Mouse (Mus musculus): ENCODE measurements at regions not wholly inside any gene's neighbourhood (a gene's known extent, or its start where the extent isn't known, plus 50 kb on each side); places are given as distances from the start of the nearest gene placed in this dataset.

DNA sequence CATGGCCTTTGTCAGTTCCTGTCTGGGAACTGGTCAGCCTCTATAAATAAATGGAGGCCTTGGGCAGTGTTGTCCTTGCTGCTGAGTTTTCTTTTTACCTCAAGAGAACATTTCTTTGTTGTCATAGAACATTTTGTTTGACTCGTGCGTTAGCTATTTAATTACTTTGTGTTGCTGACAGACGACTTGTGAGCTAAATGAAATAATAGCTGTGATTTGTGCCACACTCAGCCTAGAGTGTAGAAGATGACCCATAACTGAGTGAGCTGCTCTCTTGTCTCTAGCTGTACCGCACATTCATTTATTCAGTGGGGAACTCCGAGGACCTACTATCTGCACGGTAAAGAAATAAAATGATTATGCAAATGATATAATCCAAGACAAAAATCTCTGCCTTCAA is 263.1 kb upstream of the Atp2b1 start:
- Histone ChIP-seq H3K9me3 (ENCODE audit: low read length) (no peaks in the 10 kb centered on the region), H3K36me3 (ENCODE audit: insufficient read depth, low read length) (no peaks in the 10 kb centered on the region), H3K4me1 (ENCODE audit: insufficient read depth, low read length) (no peaks in the 10 kb centered on the region), H3K27ac (ENCODE audit: low read depth, low read length) (no peak overlapping the region), H3K27me3 (ENCODE audit: insufficient read depth, low read length) (no peaks in the 10 kb centered on the region), H3K9ac (replicated peaks; ENCODE audit: low read length, poor library complexity, severe bottlenecking) (no peak overlapping the region), H3K4me3 (ENCODE audit: low read depth, low read length) (no peak overlapping the region), H3K4me2 (ENCODE audit: low read depth, low read length, poor library complexity, severe bottlenecking) (no peak overlapping the region)
- ATAC-seq (ENCODE audit: low FRiP score): no peak
- TF ChIP-seq CTCF (IDR thresholded peaks at IDR 0.05): no peak
- WGBS: 75% methylated on average over 6 of the region's 6 CpGs
- no peak for DNase-seq (ENCODE audit: low spot score)

DNA sequence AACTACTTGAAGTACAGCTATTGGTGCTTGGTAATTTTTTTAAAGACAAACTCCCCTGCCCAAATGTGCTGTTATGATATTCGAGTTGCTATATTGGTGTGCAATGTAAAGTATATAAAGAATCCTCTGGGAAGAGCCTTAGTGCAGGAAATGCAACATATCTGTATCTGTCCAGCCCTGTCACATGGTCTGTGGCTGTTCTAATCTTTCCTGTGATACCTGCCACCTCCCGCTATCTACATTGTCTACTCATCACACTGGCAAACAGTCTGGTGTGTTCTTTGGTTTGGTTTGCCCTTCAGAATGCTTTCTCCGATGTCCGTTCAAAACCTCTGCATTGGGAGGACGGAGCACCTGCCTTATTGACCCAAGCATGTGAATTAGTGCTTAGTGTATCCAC is 262.6 kb upstream of the Atp2b1 start:
- H3K36me3 ChIP-seq (ENCODE audit: insufficient read depth, low read length): no peaks in the 10 kb centered on the region
- no peak overlapping the region for H3K4me2 ChIP-seq (ENCODE audit: low read depth, low read length, poor library complexity, severe bottlenecking)
- no peak overlapping the region for H3K4me3 ChIP-seq (ENCODE audit: low read depth, low read length)
- H3K4me1 ChIP-seq (ENCODE audit: insufficient read depth, low read length): no peaks in the 10 kb centered on the region
- ATAC-seq (ENCODE audit: low FRiP score) (no peak), DNase-seq (ENCODE audit: low spot score) (no peak)
- H3K9ac ChIP-seq (replicated peaks; ENCODE audit: low read length, poor library complexity, severe bottlenecking): no peak overlapping the region
- H3K27ac ChIP-seq (ENCODE audit: low read depth, low read length): no peak overlapping the region
- H3K27me3 ChIP-seq (ENCODE audit: insufficient read depth, low read length): no peaks in the 10 kb centered on the region
- no peak for TF ChIP-seq CTCF (IDR thresholded peaks at IDR 0.05)
- 92% methylated on average over 5 of the region's 5 CpGs for WGBS
- H3K9me3 ChIP-seq (ENCODE audit: low read length): no peaks in the 10 kb centered on the region

DNA sequence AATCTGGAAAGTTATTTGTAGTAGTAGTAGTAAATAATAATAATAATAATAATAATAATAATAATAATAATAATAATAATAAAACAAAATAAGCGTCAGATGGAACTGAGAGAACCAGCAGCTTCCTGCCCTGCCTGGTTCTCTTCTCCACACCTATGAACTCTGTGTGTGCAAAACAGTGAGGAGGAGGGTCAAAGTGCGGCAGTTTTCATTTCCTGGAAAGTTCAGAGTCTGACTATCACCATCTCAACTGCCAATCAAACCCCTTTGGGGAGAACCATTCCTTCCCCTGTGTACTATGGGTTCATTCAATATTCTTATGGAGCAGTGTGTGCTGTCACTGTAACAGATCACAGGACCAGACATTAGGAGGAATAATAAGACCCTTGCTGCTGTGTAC is 262.1 kb upstream of the Atp2b1 start:
- Histone ChIP-seq H3K4me3 (ENCODE audit: low read depth, low read length) (no peak overlapping the region), H3K4me1 (ENCODE audit: insufficient read depth, low read length) (no peaks in the 10 kb centered on the region), H3K27ac (ENCODE audit: low read depth, low read length) (no peak overlapping the region), H3K4me2 (ENCODE audit: low read depth, low read length, poor library complexity, severe bottlenecking) (no peak overlapping the region), H3K27me3 (ENCODE audit: insufficient read depth, low read length) (no peaks in the 10 kb centered on the region), H3K9ac (replicated peaks; ENCODE audit: low read length, poor library complexity, severe bottlenecking) (no peak overlapping the region), H3K9me3 (ENCODE audit: low read length) (no peaks in the 10 kb centered on the region), H3K36me3 (ENCODE audit: insufficient read depth, low read length) (no peaks in the 10 kb centered on the region)
- 89% methylated on average over 2 of the region's 2 CpGs for WGBS
- ATAC-seq (ENCODE audit: low FRiP score) (no peak), DNase-seq (ENCODE audit: low spot score) (no peak)
- TF ChIP-seq CTCF (IDR thresholded peaks at IDR 0.05): no peak

DNA sequence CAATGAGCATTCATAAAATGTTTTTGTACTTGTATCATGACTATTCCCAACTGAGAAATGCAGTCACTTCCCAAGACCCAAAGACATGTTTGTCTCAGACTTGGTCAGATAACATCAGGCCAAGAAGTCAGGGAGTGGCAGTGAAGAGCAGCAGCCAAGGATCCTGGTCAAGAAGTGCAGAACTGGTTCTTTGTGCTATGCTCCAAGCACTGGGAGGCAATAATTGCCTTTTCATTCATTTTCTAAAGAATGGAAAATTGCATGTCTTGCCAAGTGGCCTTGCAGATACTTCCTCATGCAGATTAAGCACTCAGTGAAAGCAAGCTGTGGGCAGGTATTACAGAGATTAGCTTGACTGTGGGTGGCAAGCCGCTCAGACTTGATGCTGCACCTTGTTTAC is 253.5 kb upstream of the Atp2b1 start:
- Histone ChIP-seq H3K27me3 (ENCODE audit: insufficient read depth, low read length) (no peaks in the 10 kb centered on the region), H3K9me3 (ENCODE audit: low read length) (no peaks in the 10 kb centered on the region), H3K4me2 (ENCODE audit: low read depth, low read length, poor library complexity, severe bottlenecking) (no peak overlapping the region), H3K9ac (replicated peaks; ENCODE audit: low read length, poor library complexity, severe bottlenecking) (no peak overlapping the region), H3K27ac (ENCODE audit: low read depth, low read length) (no peak overlapping the region), H3K4me1 (ENCODE audit: insufficient read depth, low read length) (no peaks in the 10 kb centered on the region), H3K4me3 (ENCODE audit: low read depth, low read length) (no peak overlapping the region), H3K36me3 (ENCODE audit: insufficient read depth, low read length) (no peaks in the 10 kb centered on the region)
- ATAC-seq (ENCODE audit: low FRiP score) (no peak), DNase-seq (ENCODE audit: low spot score) (no peak)
- 24% methylated on average over 1 of the region's 1 CpGs for WGBS
- no peak for TF ChIP-seq CTCF (IDR thresholded peaks at IDR 0.05)

DNA sequence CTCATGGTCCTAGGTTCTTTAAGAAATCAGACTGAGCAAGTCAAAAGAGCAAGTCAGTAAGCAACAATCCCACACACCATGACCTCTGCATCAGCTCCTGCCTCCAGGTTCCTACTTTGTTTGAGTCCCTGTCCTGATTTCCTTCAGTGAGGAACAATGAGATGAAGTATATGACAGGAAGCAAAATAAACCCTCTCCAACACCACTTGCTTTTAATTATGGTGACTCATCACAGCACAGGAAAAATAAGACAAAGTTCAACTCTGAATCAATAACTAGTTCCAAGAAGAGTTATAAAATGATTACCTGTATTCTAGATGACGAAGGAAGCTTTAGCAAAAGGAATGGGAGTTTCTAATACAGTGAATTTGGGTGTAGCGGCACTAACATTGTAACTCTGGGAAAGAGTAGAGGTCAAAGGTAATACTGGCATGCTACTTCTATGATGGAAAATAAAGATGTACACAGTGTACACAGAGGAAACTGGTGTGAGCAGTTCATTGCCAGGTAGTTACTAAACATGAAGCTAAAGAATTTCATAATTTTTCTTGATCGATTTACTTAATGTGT is 248.2 kb upstream of the Atp2b1 start:
- ATAC-seq (ENCODE audit: low FRiP score) (no peak), DNase-seq (ENCODE audit: low spot score) (no peak)
- WGBS: 93% methylated on average over 3 of the region's 3 CpGs
- no peaks in the 10 kb centered on the region for H3K9me3 ChIP-seq (ENCODE audit: low read length)
- no peaks in the 10 kb centered on the region for H3K4me1 ChIP-seq (ENCODE audit: insufficient read depth, low read length)
- TF ChIP-seq CTCF (IDR thresholded peaks at IDR 0.05): no peak
- no peak overlapping the region for H3K9ac ChIP-seq (replicated peaks; ENCODE audit: low read length, poor library complexity, severe bottlenecking)
- no peak overlapping the region for H3K27ac ChIP-seq (ENCODE audit: low read depth, low read length)
- H3K4me2 ChIP-seq (ENCODE audit: low read depth, low read length, poor library complexity, severe bottlenecking): no peak overlapping the region
- H3K27me3 ChIP-seq (ENCODE audit: insufficient read depth, low read length): no peaks in the 10 kb centered on the region
- H3K36me3 ChIP-seq (ENCODE audit: insufficient read depth, low read length): no peaks in the 10 kb centered on the region
- H3K4me3 ChIP-seq (ENCODE audit: low read depth, low read length): no peak overlapping the region

DNA sequence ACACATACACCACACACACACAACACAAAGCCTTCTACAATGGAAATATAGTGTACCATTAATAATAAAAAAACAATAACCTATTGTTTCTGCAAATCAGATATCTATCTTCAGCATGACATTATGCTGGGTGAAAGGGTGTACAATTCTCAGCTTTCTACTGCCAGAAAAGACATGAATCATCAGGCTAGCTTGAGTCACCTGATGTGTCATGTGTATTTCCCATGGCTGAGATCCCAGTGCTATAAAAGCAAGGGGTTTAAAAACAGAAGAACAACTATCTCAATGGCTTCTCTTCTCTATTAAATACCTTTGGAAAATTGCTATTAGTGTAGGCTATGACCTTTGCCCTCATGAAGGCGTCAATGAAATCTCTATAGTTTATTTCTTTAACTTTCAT is 246.5 kb upstream of the Atp2b1 start:
- Histone ChIP-seq H3K9ac (replicated peaks; ENCODE audit: low read length, poor library complexity, severe bottlenecking) (no peak overlapping the region), H3K27ac (ENCODE audit: low read depth, low read length) (no peak overlapping the region), H3K4me3 (ENCODE audit: low read depth, low read length) (no peak overlapping the region), H3K4me1 (ENCODE audit: insufficient read depth, low read length) (no peaks in the 10 kb centered on the region), H3K36me3 (ENCODE audit: insufficient read depth, low read length) (no peaks in the 10 kb centered on the region), H3K9me3 (ENCODE audit: low read length) (no peaks in the 10 kb centered on the region), H3K27me3 (ENCODE audit: insufficient read depth, low read length) (no peaks in the 10 kb centered on the region), H3K4me2 (ENCODE audit: low read depth, low read length, poor library complexity, severe bottlenecking) (no peak overlapping the region)
- WGBS: 83% methylated on average over 1 of the region's 1 CpGs
- no peak for TF ChIP-seq CTCF (IDR thresholded peaks at IDR 0.05)
- no peak for DNase-seq (ENCODE audit: low spot score)
- ATAC-seq (ENCODE audit: low FRiP score): no peak
